Mouse (Mus musculus): Measurements from ENCODE around the gene Flt3l.

- peak; percentile 89 for TF ChIP-seq EP300 (IDR thresholded peaks at IDR 0.05; ENCODE audit: insufficient read depth, low read depth, low read length)
- peak; percentile 53 for TF ChIP-seq CTCF (IDR thresholded peaks at IDR 0.05)
- peak; percentile 87 for TF ChIP-seq POLR2A (IDR thresholded peaks at IDR 0.05; ENCODE audit: insufficient read depth, low read depth, low read length)
These were observed 11.7 kb downstream of the Flt3l start, which contains the start of gene Rps11 for GRCm38 (mm10) chr7:45124224-45125143.
